8 mouse cellular contexts compared by ENCODE assay signal in genomic region chr2:92185062-92185765, GRCm38 (mm10).
A peak's percentile ranks its signal among the peaks of the same experiment; 100 is the strongest.
DNase-seq lines count a peak whose midpoint lies in the region; ATAC-seq and TF ChIP-seq lines count a peak whose summit lies in the region.

No protein-coding gene starts in this region.

- peak overlapping the region; percentile 98 for H3K9ac ChIP-seq in intestine, embryonic 16.5 days (ENCODE audit: low read depth, low read length)
- H3K9ac ChIP-seq in stomach, embryonic 14.5 days (replicated peaks; ENCODE audit: low read depth, low read length), result peak overlapping the region; percentile 90

- TF ChIP-seq CTCF in cortical plate, adult 2 months (IDR thresholded peaks at IDR 0.05; ENCODE audit: extremely low read depth, insufficient read depth, low read length), result no peak

- peak; percentile 22 to 29 for DNase-seq in frontal cortex, postnatal 10 days (ENCODE audit: low spot score in 2 of 2)
- DNase-seq in liver, result peak; percentile 44

- H3K27ac ChIP-seq in cortical plate, adult 2 months (ENCODE audit: insufficient read depth, low read length), result peak overlapping the region; percentile 49
- peak overlapping the region; percentile 100 for H3K27ac ChIP-seq in intestine, embryonic 16.5 days (ENCODE audit: low read length)
- H3K27ac ChIP-seq in stomach, embryonic 14.5 days (ENCODE audit: low read length), result peak overlapping the region; percentile 99

- no peaks in the 10 kb centered on the region for H3K27me3 ChIP-seq in intestine, embryonic 16.5 days (replicated peaks; ENCODE audit: control insufficient read depth, insufficient read depth, low read length)
- no peaks in the 10 kb centered on the region for H3K27me3 ChIP-seq in stomach, embryonic 14.5 days (ENCODE audit: control insufficient read depth, insufficient read depth, low read length)

- peak; percentile 13; the same call in 1 of the 2 replicates for TF ChIP-seq POLR2A in cortical plate, adult 2 months (IDR thresholded peaks at IDR 0.05; ENCODE audit: extremely low read depth, insufficient read depth, low read length)

- no peak for ATAC-seq in frontal cortex, adult (ENCODE audit: low TSS enrichment)
- ATAC-seq in granulocyte monocyte progenitor cell, adult 5-6 weeks (replicated peaks; ENCODE audit: poor library complexity, severe bottlenecking), result peak; percentile 13; the same call in 1 of the 2 replicates
- peak; percentile 10; the same call in 1 of the 2 replicates for ATAC-seq in intestine, embryonic 16.5 days
- 0 out of 2 replicates have a peak, but pooled peaks have one; percentile 8 for ATAC-seq in monocyte, adult 5-6 weeks (replicated peaks; ENCODE audit: insufficient number of reproducible peaks, low FRiP score, low TSS enrichment, poor library complexity, severe bottlenecking)
- ATAC-seq in stomach, embryonic 14.5 days (ENCODE audit: insufficient number of reproducible peaks, insufficient read depth, low FRiP score, low read depth), result no peak; the same call in 1 of the 2 replicates

- under 1% methylated on average over 45 of the region's 47 CpGs for WGBS in intestine, embryonic 16.5 days
- under 1% methylated on average over 46 of the region's 47 CpGs for WGBS in stomach, embryonic 14.5 days

- H3K9me3 ChIP-seq in intestine, embryonic 16.5 days (ENCODE audit: control insufficient read depth, low read length), result no peaks in the 10 kb centered on the region
- H3K9me3 ChIP-seq in stomach, embryonic 14.5 days (ENCODE audit: control insufficient read depth, low read depth, low read length), result no peaks in the 10 kb centered on the region

- peaks cover 4% of the 10 kb centered on the region for H3K4me1 ChIP-seq in cortical plate, adult 2 months (ENCODE audit: control insufficient read depth, insufficient read depth, low read length)
- H3K4me1 ChIP-seq in intestine, embryonic 16.5 days (ENCODE audit: control insufficient read depth, insufficient read depth, low read length), result peaks cover 15% of the 10 kb centered on the region
- peaks cover 29% of the 10 kb centered on the region for H3K4me1 ChIP-seq in stomach, embryonic 14.5 days (ENCODE audit: control insufficient read depth, insufficient read depth, low read length)

- no peaks in the 10 kb centered on the region for H3K36me3 ChIP-seq in intestine, embryonic 16.5 days (ENCODE audit: control insufficient read depth, insufficient read depth, low read length)
- H3K36me3 ChIP-seq in stomach, embryonic 14.5 days (ENCODE audit: control insufficient read depth, insufficient read depth, low read length), result no peaks in the 10 kb centered on the region

- H3K4me3 ChIP-seq in cortical plate, adult 2 months (ENCODE audit: insufficient read depth, low read length), result peak overlapping the region; percentile 70
- peak overlapping the region; percentile 91 for H3K4me3 ChIP-seq in intestine, embryonic 16.5 days (ENCODE audit: low read length)
- peak overlapping the region; percentile 80 for H3K4me3 ChIP-seq in stomach, embryonic 14.5 days (ENCODE audit: low read depth, low read length)

- peak overlapping the region; percentile 88 for H3K4me2 ChIP-seq in intestine, embryonic 16.5 days (ENCODE audit: low read depth, low read length)
- peak overlapping the region; percentile 81 for H3K4me2 ChIP-seq in stomach, embryonic 14.5 days (replicated peaks; ENCODE audit: low read depth, low read length)

Comparison
In these comparisons a context has a peak if more than half of its experiments do, and no peak if none do; other contexts are left out.
1. ATAC-seq: peak in granulocyte monocyte progenitor cell, adult 5-6 weeks (single experiment), intestine, embryonic 16.5 days (single experiment) and monocyte, adult 5-6 weeks (single experiment); none in frontal cortex, adult (single experiment) and stomach, embryonic 14.5 days (single experiment).
2. H3K27ac ChIP-seq: peak in every context shown above with its lines; median percentile 100 in intestine, embryonic 16.5 days; 99 in stomach, embryonic 14.5 days; 49 in cortical plate, adult 2 months.
3. Peak in every context shown above with its lines, with median percentiles within 50 percentile points of each other: H3K4me3 ChIP-seq.